Mouse (Mus musculus) heart, adult 2 months (tissue): ENCODE data around the gene Slc35b1.

Experiments used
- CTCF ChIP-seq: fragments of 200-600 bp; IDR thresholded peaks from 2 replicates; pipeline ENCODE4 v1.8.1; 2022; ENCODE audit warnings: antibody characterized with exemption, mild to moderate bottlenecking, moderate library complexity
- EP300 ChIP-seq: fragments of 200-500 bp; IDR thresholded peaks from 2 replicates; pipeline ENCODE4 v1.6.1; 2011; ENCODE audit warnings: low read depth, low read length, control low read depth; ENCODE audit not compliant: insufficient read depth
- POLR2A ChIP-seq: fragments of 200-500 bp; IDR thresholded peaks from 2 replicates; pipeline ENCODE4 v1.6.1; 2011; ENCODE audit warnings: mild to moderate bottlenecking, low read depth, low read length, control low read depth; ENCODE audit not compliant: insufficient read depth

- 0 out of 2 replicates have a peak, but pooled peaks have one; percentile 43 for TF ChIP-seq EP300
- peak; percentile 96 for TF ChIP-seq CTCF
- peak; percentile 56; the same call in 1 of the 2 replicates for TF ChIP-seq POLR2A
These were observed at the start of gene Slc35b1 for GRCm38 (mm10) chr11:95384319-95384972.
